18 mouse cellular contexts compared by ENCODE assay signal in genomic region chr7:120940343-120940742, GRCm38 (mm10). TPM values are rescaled to one million over a fixed set of nuclear protein-coding genes. Genes with fewer than 3 reads are reported as not detected.
DNase-seq lines count a peak whose midpoint lies in the region; ATAC-seq and TF ChIP-seq lines count a peak whose summit lies in the region.
"Had no signal": no experiment of that assay in that cellular context is flagged by ENCODE, and none has a peak within 500 bp of the region (broad histone marks: within the 10 kb centered on the region; RNA-seq: fewer than 3 reads in every experiment).

No protein-coding gene starts in this region.

- no peaks in the 10 kb centered on the region for H3K9me3 ChIP-seq in hindbrain, embryonic 13.5 days
- H3K9me3 ChIP-seq in hindbrain, embryonic 10.5 days: no peaks in the 10 kb centered on the region
- H3K9me3 ChIP-seq in liver, embryonic 11.5 days (ENCODE audit: control insufficient read depth, low read length): no peaks in the 10 kb centered on the region
- H3K9me3 ChIP-seq: limb, embryonic 13.5 days; midbrain, embryonic 10.5 days had no signal

- H3K36me3 ChIP-seq in hindbrain, embryonic 13.5 days: peaks cover 94% of the 10 kb centered on the region
- H3K36me3 ChIP-seq in hindbrain, embryonic 10.5 days: peaks cover 100% of the 10 kb centered on the region
- H3K36me3 ChIP-seq in liver, embryonic 11.5 days (ENCODE audit: control insufficient read depth, insufficient read depth, low read length): peaks cover 58% of the 10 kb centered on the region
- peaks cover 27% of the 10 kb centered on the region; the same call in 1 of the 2 replicates for H3K36me3 ChIP-seq in thymus, adult 2 months (ENCODE audit: control insufficient read depth, insufficient read depth, low read length)

- no peak for DNase-seq in hindbrain, embryonic 10.5 days (ENCODE audit: low spot score)
- DNase-seq in liver, embryonic 11.5 days (ENCODE audit: low spot score): no peak
- no peak for DNase-seq in liver
- peak; percentile 88 for DNase-seq in kidney, adult 8-10 months
- DNase-seq in kidney, postnatal 36 days: peak; percentile 86 to 91
- no peak for DNase-seq in thymus, adult 2 months
- DNase-seq: cerebellum, adult 9-11 months; lung, postnatal 10 days; right cerebral cortex, postnatal 14 days; thymus, adult 18-20 months had no signal

- 89% methylated on average over 12 of the region's 12 CpGs for WGBS in hindbrain, embryonic 13.5 days
- WGBS in hindbrain, embryonic 10.5 days: 92% methylated on average over 12 of the region's 12 CpGs
- 93% methylated on average over 12 of the region's 12 CpGs for WGBS in liver, embryonic 11.5 days
- 98% methylated on average over 12 of the region's 12 CpGs for WGBS in thymus, adult 2 months

- no peak overlapping the region for H3K9ac ChIP-seq in hindbrain, embryonic 13.5 days
- no peak overlapping the region for H3K9ac ChIP-seq in liver, embryonic 11.5 days (ENCODE audit: low read depth, low read length)
- H3K9ac ChIP-seq: limb, embryonic 13.5 days had no signal

- no peak for TF ChIP-seq POLR2A in thymus, adult 2 months (IDR thresholded peaks at IDR 0.05; ENCODE audit: control insufficient read depth, extremely low read depth, insufficient read depth, low read length, poor library complexity)

- no peak overlapping the region for H3K4me3 ChIP-seq in hindbrain, embryonic 13.5 days
- H3K4me3 ChIP-seq in hindbrain, embryonic 10.5 days: no peak overlapping the region
- no peak overlapping the region for H3K4me3 ChIP-seq in liver, embryonic 11.5 days (ENCODE audit: low read depth, low read length)
- H3K4me3 ChIP-seq in thymus, adult 2 months (ENCODE audit: control insufficient read depth, insufficient read depth, low read length): no peak overlapping the region
- H3K4me3 ChIP-seq: heart, adult 2 months; limb, embryonic 13.5 days; midbrain, embryonic 10.5 days had no signal

- 0 out of 2 replicates have a peak, but pooled peaks have one; percentile 36 for ATAC-seq in hindbrain, embryonic 13.5 days (ENCODE audit: low FRiP score)
- 0 out of 2 replicates have a peak, but pooled peaks have one; percentile 35 for ATAC-seq in liver, embryonic 11.5 days (replicated peaks; ENCODE audit: low FRiP score)
- ATAC-seq: activated CD4-positive, CD25-positive, alpha-beta regulatory T cell, adult 4 months; CD4-positive, CD25-positive, alpha-beta regulatory T cell, adult 4 months had no signal

- no peaks in the 10 kb centered on the region for H3K27me3 ChIP-seq in hindbrain, embryonic 13.5 days
- H3K27me3 ChIP-seq in hindbrain, embryonic 10.5 days (ENCODE audit: insufficient read depth, poor library complexity, severe bottlenecking): no peaks in the 10 kb centered on the region
- no peaks in the 10 kb centered on the region for H3K27me3 ChIP-seq in liver, embryonic 11.5 days (replicated peaks; ENCODE audit: control insufficient read depth, insufficient read depth, low read length)
- no peaks in the 10 kb centered on the region for H3K27me3 ChIP-seq in thymus, adult 2 months (ENCODE audit: control insufficient read depth, insufficient read depth, low read length)
- H3K27me3 ChIP-seq: limb, embryonic 13.5 days had no signal

- H3K4me2 ChIP-seq in hindbrain, embryonic 13.5 days: no peak overlapping the region
- H3K4me2 ChIP-seq in liver, embryonic 11.5 days: no peak overlapping the region
- H3K4me2 ChIP-seq: limb, embryonic 13.5 days had no signal

- no peaks in the 10 kb centered on the region for H3K4me1 ChIP-seq in hindbrain, embryonic 13.5 days (replicated peaks)
- no peaks in the 10 kb centered on the region for H3K4me1 ChIP-seq in hindbrain, embryonic 10.5 days (replicated peaks)
- H3K4me1 ChIP-seq in liver, embryonic 11.5 days (replicated peaks; ENCODE audit: control insufficient read depth, insufficient read depth, low read length): no peaks in the 10 kb centered on the region
- H3K4me1 ChIP-seq in thymus, adult 2 months (replicated peaks; ENCODE audit: control insufficient read depth, insufficient read depth, low read length): no peaks in the 10 kb centered on the region
- H3K4me1 ChIP-seq: midbrain, embryonic 10.5 days had no signal

- no peak for TF ChIP-seq CTCF in thymus, adult 2 months (IDR thresholded peaks at IDR 0.05; ENCODE audit: borderline replicate concordance, control insufficient read depth, extremely low read depth, insufficient read depth, low read length, poor library complexity)

- H3K27ac ChIP-seq in hindbrain, embryonic 13.5 days: no peak overlapping the region
- H3K27ac ChIP-seq in hindbrain, embryonic 10.5 days: no peak overlapping the region
- no peak overlapping the region for H3K27ac ChIP-seq in liver, embryonic 11.5 days (ENCODE audit: low read depth, low read length)
- H3K27ac ChIP-seq in thymus, adult 2 months (ENCODE audit: control insufficient read depth, insufficient read depth, low read length): no peak overlapping the region
- H3K27ac ChIP-seq: heart, adult 2 months; limb, embryonic 13.5 days; midbrain, embryonic 10.5 days had no signal

RNA-seq across cellular contexts. Expression of gene Polr3e, which starts 22.8 kb away (rescaled TPM):
- polyA plus RNA-seq in hindbrain, embryonic 13.5 days (2015; fragmentation: Nextera tagmentation; extraction: Ambion mirVana): 23.1 and 24.2 TPM in 2 replicates
- 31.2 and 41.0 TPM in 2 replicates for polyA plus RNA-seq in hindbrain, embryonic 10.5 days (2016; fragmentation: Nextera tagmentation; extraction: Ambion mirVana)
- polyA plus RNA-seq in liver, embryonic 11.5 days (2014; fragmentation: Nextera tagmentation; extraction: Ambion mirVana): 30.0 and 31.3 TPM in 2 replicates
- 18.6 and 22.0 TPM in 2 replicates for polyA plus RNA-seq in thymus, adult 2 months (2012; rRNA removed)

RNA-seq across cellular contexts. Expression of gene Cdr2, which starts 41.8 kb away (rescaled TPM):
- 14.6 and 16.1 TPM in 2 replicates for polyA plus RNA-seq in hindbrain, embryonic 13.5 days (2015; fragmentation: Nextera tagmentation; extraction: Ambion mirVana)
- 14.2 and 14.7 TPM in 2 replicates for polyA plus RNA-seq in hindbrain, embryonic 10.5 days (2016; fragmentation: Nextera tagmentation; extraction: Ambion mirVana)
- polyA plus RNA-seq in liver, embryonic 11.5 days (2014; fragmentation: Nextera tagmentation; extraction: Ambion mirVana): 16.3 and 17.3 TPM in 2 replicates
- polyA plus RNA-seq in thymus, adult 2 months (2012; rRNA removed): 6.0 TPM in 2 replicates

RNA-seq across cellular contexts. Expression of gene Mfsd13b, which starts 42.0 kb away (rescaled TPM):
- polyA plus RNA-seq in hindbrain, embryonic 13.5 days (2015; fragmentation: Nextera tagmentation; extraction: Ambion mirVana): 0.14 and 0.42 TPM in 2 replicates
- 0.37 and 0.42 TPM in 2 replicates for polyA plus RNA-seq in hindbrain, embryonic 10.5 days (2016; fragmentation: Nextera tagmentation; extraction: Ambion mirVana)
- polyA plus RNA-seq in liver, embryonic 11.5 days (2014; fragmentation: Nextera tagmentation; extraction: Ambion mirVana): 0.38 TPM in 1 of 2 replicates, not detected in the other
- 0.13 and 0.16 TPM in 2 replicates for polyA plus RNA-seq in thymus, adult 2 months (2012; rRNA removed)
- polyA plus RNA-seq: activated CD4-positive, CD25-positive, alpha-beta regulatory T cell, adult 4 months; CD4-positive, CD25-positive, alpha-beta regulatory T cell, adult 4 months; embryonic facial prominence, embryonic 11.5 days; hindbrain, embryonic 16.5 days had no signal

Comparison
In these comparisons a context has a peak if more than half of its experiments do, and no peak if none do; other contexts are left out.
1. DNase-seq: peak in kidney, adult 8-10 months (2 of 2) and kidney, postnatal 36 days (2 of 2); none in hindbrain, embryonic 10.5 days (single experiment), liver, embryonic 11.5 days (single experiment), liver (single experiment) and thymus, adult 2 months (single experiment).